Mouse (Mus musculus): ENCODE results near the gene Taf11. TPM values are rescaled to one million over a fixed set of nuclear protein-coding genes. Genes with fewer than 3 reads are reported as not detected.

Taf11 gene
- total RNA-seq (2023) = 10 to 100 TPM; 28.2 to 33.4 TPM

DNA sequence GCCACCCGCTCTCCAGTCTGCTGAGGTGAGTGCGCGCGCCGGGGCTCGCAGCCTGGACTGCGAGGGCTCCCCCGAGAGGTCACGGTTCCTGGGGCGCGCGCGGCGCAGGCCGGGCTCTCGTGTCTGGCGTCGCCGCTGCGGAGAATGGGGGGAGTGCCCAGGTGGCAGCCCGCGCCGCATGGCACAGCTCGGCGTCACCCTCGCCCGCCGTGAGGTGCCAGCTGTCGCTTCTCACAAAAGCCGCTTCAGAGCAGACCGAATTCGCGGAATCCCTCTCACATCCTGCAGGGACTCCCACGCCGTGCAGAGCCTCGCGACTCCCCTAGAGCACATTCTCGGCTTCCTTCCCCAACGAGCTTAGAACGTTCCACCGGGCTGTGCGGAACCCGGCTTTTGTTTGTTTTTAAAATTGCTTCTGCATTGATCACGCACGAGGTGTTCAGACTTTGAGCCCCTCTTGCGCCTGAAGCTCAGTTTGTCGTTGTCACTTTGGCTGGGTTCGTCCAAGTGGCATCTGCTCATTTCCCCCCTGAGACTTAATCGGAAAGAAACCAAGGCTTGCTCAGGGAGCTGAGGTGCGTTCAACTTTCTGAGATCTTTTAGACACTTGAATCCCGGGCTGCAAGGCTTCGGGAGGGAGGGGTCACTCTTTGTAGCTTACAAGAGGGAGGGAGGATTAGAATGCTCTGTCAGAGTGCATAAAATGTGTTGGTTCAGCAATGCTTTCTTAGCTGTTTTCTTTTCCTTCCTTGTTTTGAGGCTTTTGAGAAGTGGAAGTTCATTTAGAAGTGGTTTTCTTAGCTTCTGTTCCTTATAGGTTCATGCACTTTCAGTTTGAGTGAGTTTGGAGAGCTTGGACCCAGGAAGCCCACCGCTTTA lies at the start of gene Taf11:
Gene Taf11 (minus strand): TSS at position 223 of the 879 bp plus-strand sequence.

DNA sequence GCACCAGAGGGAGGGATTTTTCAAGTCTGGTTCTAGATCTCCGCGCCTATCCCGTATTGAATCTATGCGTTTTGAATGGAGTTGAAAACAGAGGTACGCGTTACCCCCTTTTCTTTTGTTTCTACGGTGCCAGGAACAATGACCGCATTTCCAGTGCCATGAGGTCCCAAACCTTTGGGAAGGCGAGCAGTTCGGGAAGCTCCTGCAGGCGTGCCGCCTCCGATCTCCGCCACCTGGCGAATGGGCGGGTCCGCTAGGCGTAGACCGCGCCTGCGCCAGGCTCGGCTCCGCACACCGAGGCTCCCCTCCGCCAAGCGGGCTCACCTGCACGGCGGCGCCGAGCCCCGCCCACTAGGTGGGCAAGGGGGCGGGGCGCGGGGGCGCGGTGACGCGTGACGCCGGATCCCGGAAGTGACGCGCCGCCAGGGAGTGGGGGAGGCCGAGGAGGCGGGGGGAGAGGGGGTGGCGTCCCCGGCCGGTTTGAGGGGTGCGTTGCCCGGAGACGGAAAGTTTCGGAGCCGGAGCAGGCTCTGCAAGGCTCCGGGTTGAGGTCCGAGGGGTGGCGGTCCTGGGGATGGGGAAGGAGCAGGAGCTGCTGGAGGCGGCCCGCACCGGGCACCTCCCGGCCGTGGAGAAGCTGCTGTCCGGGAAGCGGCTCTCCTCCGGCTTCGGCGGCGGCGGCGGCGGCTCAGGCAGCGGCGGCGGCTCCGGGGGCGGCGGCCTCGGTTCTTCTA lies 589 bp downstream of the Taf11 start, which contains the start of gene Anks1:
Gene Anks1 (plus strand): TSS at position 419 of the 734 bp plus-strand sequence.

DNA sequence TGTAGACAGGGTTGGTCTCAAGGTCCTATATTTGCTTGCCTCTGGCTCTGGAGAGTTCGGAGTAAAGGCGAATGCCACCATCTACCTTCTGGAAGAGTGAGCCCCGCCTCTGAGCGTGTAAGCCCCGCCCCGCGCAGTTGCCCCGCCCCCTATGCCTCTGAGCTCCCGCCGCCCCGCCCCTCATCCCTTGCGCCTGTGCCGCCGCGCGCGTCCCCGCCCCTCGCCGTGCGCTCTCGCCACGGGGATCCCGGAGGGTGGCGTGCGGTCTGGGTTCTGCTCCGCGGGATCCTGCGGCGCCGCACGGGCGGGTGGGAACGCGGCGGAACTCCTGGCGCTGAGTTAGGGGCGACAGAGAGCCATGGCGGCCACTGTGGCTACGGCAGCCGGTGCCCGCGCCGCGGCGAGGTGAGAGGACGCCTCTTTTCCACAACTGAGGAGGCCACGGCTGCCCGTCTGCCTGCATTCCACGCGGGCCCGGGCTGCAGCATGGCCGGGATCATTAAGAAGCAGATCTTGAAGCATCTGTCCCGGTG lies 53.3 kb downstream of the Taf11 start, which contains the start of gene Uhrf1bp1:
Gene Uhrf1bp1 (plus strand): TSS at position 177 of the 533 bp plus-strand sequence.

Other genes starting within 250 kb of the Taf11 start
- gene Spdef, start 180.9 kb downstream of the Taf11 start, total RNA-seq (2023) = not detected
- 100 to 1,000 TPM; 100 to 106 TPM for gene D17Wsu92e, start 89.2 kb downstream of the Taf11 start, total RNA-seq (2023)
- 10 to 100 TPM; 59.7 to 61.3 TPM for gene Snrpc, start 71.7 kb downstream of the Taf11 start, total RNA-seq (2023)
- gene Uhrf1bp1, start 53.4 kb downstream of the Taf11 start, total RNA-seq (2023) = 10 to 100 TPM; 11.2 to 12.4 TPM
- 100 to 1,000 TPM; 111 to 113 TPM for gene Anks1, start 538 bp downstream of the Taf11 start, total RNA-seq (2023)
- 1 to 10 TPM; 1.2 TPM for gene Tcp11, start 170.8 kb upstream of the Taf11 start, total RNA-seq (2023)
- gene Scube3, start 232.3 kb upstream of the Taf11 start, total RNA-seq (2023) = under 1 TPM; 0.15 to 0.24 TPM

All from monocyte, adult 59 days (primary cell).